Mouse (Mus musculus) neural tube, embryonic 13.5 days (tissue): ENCODE data around the gene Prss12. TPM values are rescaled to one million over a fixed set of nuclear protein-coding genes. Genes with fewer than 3 reads are reported as not detected.

Experiments used
- polyA plus RNA-seq: library from polyadenylated mRNA; unstranded; fragments of >200 nt; fragmentation: Nextera tagmentation; extraction: Ambion mirVana; gene quantifications from 2 replicates; pipeline ENCODE4 v1.2.1, GENCODE M21; 2015

Prss12 gene
- polyA plus RNA-seq, 1 experiment from 2014 or later: 22.7 TPM

Other genes starting within 250 kb of the Prss12 start
- 2.0 and 2.7 TPM in 2 replicates for gene Synpo2, start 210.8 kb upstream of the Prss12 start, polyA plus RNA-seq
- 20.1 and 21.9 TPM in 2 replicates for gene Sec24d, start 179.5 kb upstream of the Prss12 start, polyA plus RNA-seq
- 23.2 and 27.6 TPM in 2 replicates for gene Mettl14, start 60.8 kb upstream of the Prss12 start, polyA plus RNA-seq
- 12.7 and 14.2 TPM in 2 replicates for gene Ndst3, start 243.9 kb downstream of the Prss12 start, polyA plus RNA-seq